Mouse (Mus musculus) kidney, adult 2 months (tissue): ENCODE measurements around the gene Lcmt1.

Source experiments
- CTCF ChIP-seq: fragments of 200-500 bp; conservative IDR thresholded peaks from 2 replicates; pipeline ENCODE4 v1.5.1; 2011; ENCODE audit warnings: low read depth, mild to moderate bottlenecking, control low read depth, low read length, moderate library complexity, mixed read lengths; ENCODE audit not compliant: insufficient read depth, insufficient read length
- POLR2A ChIP-seq: fragments of 200-500 bp; IDR thresholded peaks from one replicate; pipeline ENCODE4 v1.6.1; 2011; ENCODE audit warnings: low read depth, low read length, control low read depth

- TF ChIP-seq CTCF (no peak), POLR2A (no peak)
Measured at GRCm38 (mm10) chr7:123345041-123345544, 24.5 kb upstream of the Lcmt1 start.
